Mouse (Mus musculus): ENCODE data around the gene Ppp1r3e.

DNA sequence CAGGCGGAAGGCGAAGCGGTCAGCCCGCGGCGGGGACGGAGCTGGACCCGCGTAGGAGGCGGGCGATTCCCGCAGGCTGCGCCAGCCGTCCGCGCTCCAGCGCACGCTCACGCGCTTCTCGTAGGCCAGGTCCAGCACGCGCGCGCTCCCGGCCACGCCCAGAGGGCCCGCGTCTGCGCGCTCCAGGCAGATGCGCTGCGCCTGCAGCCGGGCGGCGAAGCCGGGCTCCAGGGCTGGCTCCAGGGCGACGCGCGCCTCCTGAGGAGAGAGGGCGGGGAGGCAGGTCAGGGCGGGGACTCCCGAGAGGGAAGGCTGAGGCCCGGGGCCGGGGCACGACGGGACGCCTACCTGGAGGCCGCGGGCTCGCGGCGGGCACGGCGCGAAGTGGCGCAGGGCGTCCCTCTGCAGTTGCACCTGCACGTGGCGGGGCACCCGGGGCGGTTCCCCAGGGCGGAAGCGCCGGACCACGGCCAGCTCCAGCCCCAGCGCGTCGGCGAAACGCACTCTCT is 757 bp downstream of the Ppp1r3e start:
- peak; percentile 23 for TF ChIP-seq POLR2A (IDR thresholded peaks at IDR 0.05; ENCODE audit: low read depth, low read length)
- no peak for TF ChIP-seq CTCF (conservative IDR thresholded peaks at IDR 0.05; ENCODE audit: insufficient read depth, insufficient read length, low read depth, low read length)
